Mouse (Mus musculus): ENCODE measurements around the gene Gjc1.

The Gjc1 gene

DNA sequence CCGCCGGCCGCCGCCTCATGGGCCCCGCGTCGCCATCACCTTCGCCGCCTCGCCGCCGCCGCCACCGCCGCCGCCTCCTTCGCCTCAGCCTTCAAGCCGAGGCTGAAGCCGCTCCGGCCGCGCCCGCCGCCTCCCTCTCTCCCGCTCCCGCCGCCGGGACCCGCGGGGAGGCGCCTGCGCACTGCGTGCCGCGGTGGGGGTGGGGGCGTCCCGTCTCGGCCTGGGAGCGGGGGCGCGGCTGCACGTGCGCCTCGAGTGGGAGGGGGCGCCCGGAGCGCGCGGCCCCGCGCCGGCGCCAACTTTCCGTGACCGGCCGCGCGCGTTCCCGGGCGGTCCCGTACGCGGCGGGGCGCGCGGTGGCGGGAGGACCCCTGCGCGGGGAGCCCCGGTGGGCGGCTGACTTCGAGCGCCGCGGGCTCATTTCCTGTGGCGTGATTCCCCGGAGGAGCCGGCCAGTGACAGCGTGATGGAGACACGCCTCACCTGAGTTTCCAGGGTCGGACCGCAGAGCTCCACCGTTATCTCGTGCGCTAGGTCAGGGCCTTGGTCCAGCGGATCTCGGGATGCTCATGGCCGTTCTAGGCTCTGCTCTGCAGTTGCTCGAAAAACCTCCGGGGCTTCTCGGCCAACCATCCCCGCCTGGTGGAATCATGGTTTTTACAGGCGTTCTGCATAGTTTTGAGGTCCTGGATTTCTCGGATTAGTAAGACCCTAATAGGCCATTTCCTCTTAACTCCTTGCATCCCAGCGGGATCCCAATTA lies at the start of gene Gjc1:
Gene Gjc1, minus strand, starts transcription at position 680 of the 762 bp plus-strand sequence.
- peak; percentile 49 for DNase-seq (ENCODE audit: low read depth)

- DNase-seq (ENCODE audit: low read depth) = peak; percentile 54
Observed at GRCm38 (mm10) chr11:102864272-102864671, 44.8 kb upstream of the Gjc1 start.

GRCm38 (mm10) chr11:102859933-102860332 lies 40.4 kb upstream of the Gjc1 start:
- no peak for DNase-seq (ENCODE audit: low read depth)

GRCm38 (mm10) chr11:102858951-102859350 lies 39.5 kb upstream of the Gjc1 start:
- DNase-seq (ENCODE audit: low read depth) = no peak

- no peak for DNase-seq (ENCODE audit: low read depth)
Observed at GRCm38 (mm10) chr11:102855941-102856340, 36.4 kb upstream of the Gjc1 start.

GRCm38 (mm10) chr11:102853760-102854159 lies 34.3 kb upstream of the Gjc1 start:
- no peak for DNase-seq (ENCODE audit: low read depth)

GRCm38 (mm10) chr11:102851883-102852282 lies 32.4 kb upstream of the Gjc1 start:
- DNase-seq (ENCODE audit: low read depth) = peak; percentile 27

DNA sequence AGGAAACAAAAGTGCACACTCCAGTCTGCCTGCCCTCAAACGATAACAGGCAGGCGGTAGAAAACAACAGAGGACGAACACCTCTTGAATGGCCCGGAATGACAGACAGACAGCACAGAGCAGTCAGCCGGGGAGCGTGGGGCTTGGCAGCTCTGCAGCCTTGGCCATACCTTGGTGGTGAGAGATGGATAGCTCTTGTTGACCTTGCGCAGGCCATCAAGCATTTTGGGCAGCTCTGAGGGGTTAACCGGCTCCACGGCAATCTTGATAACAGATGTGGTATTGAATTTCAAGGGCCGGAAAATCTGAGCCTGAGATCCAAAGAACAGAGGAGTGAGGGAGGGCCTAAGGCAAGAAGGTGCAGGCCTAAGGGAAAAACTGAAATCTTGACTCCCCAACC lies 26.4 kb upstream of the Gjc1 start:
- DNase-seq (ENCODE audit: low read depth) = no peak

DNA sequence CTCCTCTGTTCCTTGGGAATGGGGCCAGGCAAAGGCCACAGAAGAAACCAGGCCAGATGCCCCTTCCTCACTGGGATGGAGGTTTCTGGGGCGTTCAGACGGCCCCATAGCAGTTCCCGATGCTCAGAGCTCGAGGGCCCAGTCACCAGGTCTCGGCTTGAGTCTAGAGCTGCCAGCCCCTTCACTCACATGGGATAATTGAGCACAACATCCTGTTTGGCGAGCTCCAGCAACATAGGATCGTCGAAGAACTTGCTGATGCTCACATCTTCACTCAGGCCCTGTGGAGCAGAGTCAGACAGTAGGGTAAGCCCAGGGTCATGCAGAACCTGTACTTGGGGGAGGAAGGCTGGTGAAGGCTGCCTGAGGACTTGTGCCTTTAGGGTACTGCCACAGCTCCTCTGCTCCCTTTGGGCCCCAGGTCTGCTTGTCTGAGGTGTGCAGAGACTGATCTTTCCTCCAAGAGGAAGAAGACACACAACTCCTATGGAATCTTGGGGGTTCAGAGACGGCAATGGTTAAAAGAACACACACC lies 19.2 kb upstream of the Gjc1 start:
- DNase-seq (ENCODE audit: low read depth) = no peak

DNA sequence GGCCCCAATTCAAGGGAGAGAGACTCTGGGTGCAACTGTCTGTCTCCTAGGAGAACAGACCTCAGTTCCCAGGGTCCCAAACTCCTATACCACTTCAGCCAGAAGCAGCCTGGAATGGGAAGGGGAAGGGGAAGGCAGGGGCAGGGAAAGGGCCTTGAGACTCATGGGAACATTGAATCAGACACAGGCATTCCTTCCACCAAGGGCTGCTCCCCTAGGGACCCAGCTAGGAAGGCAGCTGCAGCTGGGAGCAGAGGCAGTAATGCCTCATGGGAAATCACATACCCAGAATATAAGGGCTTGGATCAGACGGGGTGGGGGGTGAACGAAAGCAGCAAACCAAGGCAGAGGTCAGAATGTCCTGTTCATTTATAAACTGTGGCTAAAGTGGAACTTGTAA lies 18.6 kb upstream of the Gjc1 start:
- DNase-seq (ENCODE audit: low read depth) = no peak

GRCm38 (mm10) chr11:102837385-102837784 lies 17.9 kb upstream of the Gjc1 start:
- DNase-seq (ENCODE audit: low read depth) = no peak

- DNase-seq (ENCODE audit: low read depth) = no peak
Observed at GRCm38 (mm10) chr11:102836146-102836545, 16.6 kb upstream of the Gjc1 start.

- DNase-seq (ENCODE audit: low read depth) = no peak
Observed at GRCm38 (mm10) chr11:102835549-102835948, 16.0 kb upstream of the Gjc1 start, which contains the start of gene Higd1b. Gene Higd1b, plus strand, starts transcription at chr11:102835849.

DNA sequence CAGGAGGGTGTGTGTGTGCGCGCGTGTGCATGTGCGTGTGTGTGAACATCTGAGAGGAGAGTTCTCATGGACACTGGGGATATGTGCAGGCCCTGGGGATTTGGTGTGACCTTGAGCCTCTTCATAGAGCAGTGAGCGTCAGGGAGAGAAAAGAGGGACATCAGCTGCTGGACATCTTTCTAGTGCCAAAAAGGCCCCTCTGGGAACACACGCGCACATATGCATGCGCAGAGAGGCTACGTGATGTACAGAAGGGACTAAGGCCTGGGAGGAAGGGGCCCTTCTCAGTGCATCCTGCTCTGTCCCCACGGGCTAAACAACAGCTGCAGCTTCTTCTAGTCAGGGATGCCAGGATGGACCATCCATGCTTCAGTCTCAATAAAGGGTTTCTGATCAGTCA lies 14.7 kb upstream of the Gjc1 start:
- no peak for DNase-seq (ENCODE audit: low read depth)

- DNase-seq (ENCODE audit: low read depth) = no peak
Observed at GRCm38 (mm10) chr11:102832700-102833297, 13.3 kb upstream of the Gjc1 start.

DNA sequence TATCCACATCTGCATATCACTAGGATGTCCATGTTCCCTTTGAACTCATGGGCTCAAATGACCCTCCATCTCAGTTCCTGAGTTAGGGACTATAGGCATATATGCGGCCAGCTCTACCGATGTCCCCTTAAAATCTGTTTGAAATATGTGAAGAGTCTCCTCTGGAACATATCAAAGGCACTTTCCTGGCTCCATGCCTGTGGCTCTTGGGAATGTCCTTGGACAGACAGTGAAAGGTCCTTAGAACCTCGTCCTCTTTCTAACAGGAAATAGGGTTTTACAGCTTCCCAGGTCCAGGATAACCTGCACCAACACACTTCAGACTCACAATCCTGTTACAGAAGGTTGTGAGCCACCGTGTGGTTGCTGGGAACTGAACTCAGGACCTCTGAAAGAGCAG lies 10.8 kb upstream of the Gjc1 start:
- no peak for DNase-seq (ENCODE audit: low read depth)

DNA sequence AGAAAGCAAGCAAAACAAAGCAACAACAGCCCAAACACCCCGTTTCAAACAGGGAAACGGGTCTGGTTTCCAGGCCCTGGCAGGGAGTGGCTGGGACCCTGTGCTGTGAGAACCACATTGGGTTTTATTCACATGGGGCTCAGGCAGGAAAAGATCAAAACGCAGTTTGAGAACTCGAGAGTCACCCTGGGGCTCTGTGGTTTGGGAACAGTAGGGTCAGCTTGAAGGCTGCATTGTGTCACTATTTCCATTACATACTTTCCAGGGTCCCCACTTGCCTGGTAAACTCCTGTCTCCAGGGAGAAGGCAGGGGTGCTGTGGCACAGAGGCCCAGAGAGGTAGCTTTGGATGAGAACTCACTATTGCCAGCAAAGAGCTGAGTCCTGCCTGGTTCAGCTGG lies 7.6 kb upstream of the Gjc1 start:
- no peak for DNase-seq (ENCODE audit: low read depth)

DNA sequence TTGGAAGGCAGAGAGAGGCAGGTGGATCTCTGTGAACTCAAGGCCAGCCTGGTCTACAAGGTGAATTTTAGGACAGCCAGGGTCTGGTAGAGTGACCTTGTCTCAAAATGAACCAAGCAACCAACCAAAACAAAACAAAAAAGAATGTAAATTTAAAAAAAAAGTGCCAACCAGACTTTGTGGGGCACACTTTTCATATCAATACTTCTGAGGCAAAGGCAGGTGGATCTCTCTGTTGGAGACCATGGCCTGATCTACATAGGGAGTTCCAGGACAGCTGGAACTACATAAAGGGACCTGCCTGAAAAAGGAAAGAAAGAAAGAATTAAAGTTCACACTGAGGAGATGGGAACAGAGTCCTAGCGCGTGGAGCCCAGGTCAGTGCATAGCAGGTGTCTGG lies 7.0 kb upstream of the Gjc1 start:
- DNase-seq (ENCODE audit: low read depth) = no peak

GRCm38 (mm10) chr11:102821231-102821630 lies 1.7 kb upstream of the Gjc1 start:
- DNase-seq (ENCODE audit: low read depth) = no peak

GRCm38 (mm10) chr11:102820432-102820831 lies 932 bp upstream of the Gjc1 start:
- no peak for DNase-seq (ENCODE audit: low read depth)

DNA sequence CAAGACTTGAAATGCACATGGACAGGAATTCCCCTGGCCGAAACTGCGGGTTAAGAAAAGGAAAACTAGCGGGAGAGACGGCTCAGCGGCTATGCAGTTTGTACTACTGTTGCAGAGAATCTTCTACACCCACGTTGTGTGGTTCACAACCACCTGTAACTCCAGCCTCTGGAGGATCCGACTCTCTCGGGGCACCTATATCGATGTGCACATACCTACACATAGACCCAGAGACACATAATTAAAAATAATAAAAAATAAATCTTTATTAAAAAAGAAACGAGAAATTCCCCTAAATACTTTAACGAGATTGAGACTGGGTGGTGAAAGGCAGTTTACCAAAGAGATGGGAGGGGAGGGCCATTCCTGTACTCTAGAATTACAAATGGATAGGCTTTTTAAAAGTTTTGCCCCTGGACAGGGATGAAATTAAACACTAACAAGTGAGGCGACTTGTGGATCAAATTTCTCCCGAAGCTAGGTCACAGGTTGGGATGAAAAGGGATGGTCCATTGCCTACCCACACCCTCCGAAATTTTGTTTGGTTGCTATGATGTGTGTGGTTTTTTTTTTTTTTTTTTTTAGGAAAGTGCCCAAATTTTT lies 384 bp upstream of the Gjc1 start:
- DNase-seq (ENCODE audit: low read depth) = no peak

DNA sequence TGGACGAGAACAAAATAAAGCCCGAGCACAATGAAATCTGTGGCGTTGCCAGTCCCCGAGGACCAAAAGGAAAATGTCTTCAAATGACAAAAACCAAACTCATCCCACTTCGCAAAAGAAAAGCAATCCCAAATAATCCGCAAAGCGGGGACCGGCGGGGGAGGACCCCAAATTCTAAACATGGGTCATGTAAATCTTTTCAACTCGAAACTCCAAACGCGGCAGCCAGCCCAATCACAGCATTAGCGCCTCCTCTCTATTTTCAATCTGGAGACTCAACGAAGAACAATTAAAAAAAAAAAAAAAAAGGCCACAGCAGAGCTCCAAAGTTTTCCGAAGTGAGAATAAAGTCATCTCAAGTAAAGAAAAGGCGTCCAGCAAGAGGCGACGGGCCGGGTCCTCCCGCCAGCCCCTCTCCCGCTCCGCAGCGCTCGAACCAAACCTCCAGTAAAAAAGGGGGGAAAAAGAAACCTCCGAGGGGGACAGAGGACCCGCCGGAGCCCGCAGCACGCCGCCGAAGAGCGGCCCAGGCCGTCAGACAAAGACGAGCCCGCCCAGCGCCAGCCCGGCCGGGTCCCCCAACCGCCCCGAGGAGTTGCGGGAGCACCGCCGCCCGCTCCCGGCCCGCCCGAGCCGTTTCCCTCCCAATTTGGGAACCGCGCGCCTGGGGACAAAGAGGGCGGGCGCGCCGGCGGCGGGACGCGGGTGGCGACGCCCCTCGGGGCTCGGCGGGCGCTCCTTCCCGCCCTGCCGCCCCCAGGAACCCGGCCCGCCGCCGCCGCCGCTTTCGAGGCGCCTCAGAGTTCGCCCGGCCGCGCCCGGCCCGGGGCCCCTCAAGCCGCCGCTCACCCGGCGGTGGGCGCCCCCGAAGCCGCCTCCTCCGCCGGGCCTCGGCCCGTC lies 1.1 kb downstream of the Gjc1 start:
- DNase-seq (ENCODE audit: low read depth) = no peak

Data from fibroblast of lung, adult 2 months (primary cell).